Mouse (Mus musculus): Measurements from ENCODE around the gene E2f4. TPM values are rescaled to one million over a fixed set of nuclear protein-coding genes. Genes with fewer than 3 reads are reported as not detected.

Gene E2f4
- polyA plus RNA-seq, 1 experiment from 2014 or later, result 43.5 TPM

- peaks cover 15% of the 10 kb centered on the region; the same call in 1 of the 2 replicates for H3K27me3 ChIP-seq (ENCODE audit: control insufficient read depth, insufficient read depth, low read length)
- ATAC-seq (ENCODE audit: low FRiP score), result peak; percentile 87
- H3K27ac ChIP-seq, result peak within 1 kb of the TSS; percentile 63
- H3K4me3 ChIP-seq (replicated peaks; ENCODE audit: low read length), result peak within 1 kb of the TSS; percentile 74
- H3K9me3 ChIP-seq (ENCODE audit: control insufficient read depth, low read length), result no peaks in the 10 kb centered on the region
- peak within 1 kb of the TSS; percentile 79 for H3K9ac ChIP-seq
- peak within 1 kb of the TSS; percentile 98 for H3K4me2 ChIP-seq (replicated peaks)
- under 1% methylated on average over 53 of the region's 53 CpGs for WGBS
- H3K4me1 ChIP-seq (replicated peaks; ENCODE audit: control insufficient read depth, insufficient read depth, low read length), result peaks cover 9% of the 10 kb centered on the region; the same call in 1 of the 2 replicates
- peak; percentile 85 for DNase-seq (ENCODE audit: low spot score)
- H3K36me3 ChIP-seq (replicated peaks; ENCODE audit: control insufficient read depth, insufficient read depth), result no peaks in the 10 kb centered on the region
These were observed 50.2 kb downstream of the E2f4 start, which contains the start of gene Fhod1 for GRCm38 (mm10) chr8:105347428-105348221. Fhod1 (minus strand) TSS chr8:105347953.

GRCm38 (mm10) chr8:105348450-105349095 lies 51.1 kb downstream of the E2f4 start, which contains the start of gene Slc9a5:
Slc9a5 (plus strand) TSS chr8:105348843.
- peaks cover 9% of the 10 kb centered on the region; the same call in 1 of the 2 replicates for H3K4me1 ChIP-seq (replicated peaks; ENCODE audit: control insufficient read depth, insufficient read depth, low read length)
- under 1% methylated on average over 34 of the region's 34 CpGs for WGBS

GRCm38 (mm10) chr8:105349096-105349771 lies 51.8 kb downstream of the E2f4 start:
- Histone ChIP-seq H3K36me3 (replicated peaks; ENCODE audit: control insufficient read depth, insufficient read depth) (no peaks in the 10 kb centered on the region), H3K4me3 (replicated peaks; ENCODE audit: low read length) (peak overlapping the region; percentile 74), H3K9ac (peak overlapping the region; percentile 79), H3K9me3 (ENCODE audit: control insufficient read depth, low read length) (no peaks in the 10 kb centered on the region), H3K27ac (peak overlapping the region; percentile 63), H3K4me1 (replicated peaks; ENCODE audit: control insufficient read depth, insufficient read depth, low read length) (peaks cover 9% of the 10 kb centered on the region; the same call in 1 of the 2 replicates), H3K27me3 (ENCODE audit: control insufficient read depth, insufficient read depth, low read length) (peaks cover 15% of the 10 kb centered on the region; the same call in 1 of the 2 replicates), H3K4me2 (replicated peaks) (peak overlapping the region; percentile 98)
- DNase-seq (ENCODE audit: low spot score) (peak; percentile 57), ATAC-seq (ENCODE audit: low FRiP score) (peak; percentile 18)
- under 1% methylated on average over 37 of the region's 48 CpGs for WGBS

More at GRCm38 (mm10) chr8:105348450-105349095, 51.1 kb downstream of the E2f4 start, which contains the start of gene Slc9a5:
- Histone ChIP-seq H3K27ac (peak within 1 kb of the TSS; percentile 63), H3K4me2 (replicated peaks) (peak within 1 kb of the TSS; percentile 98), H3K4me3 (replicated peaks; ENCODE audit: low read length) (peak within 1 kb of the TSS; percentile 74), H3K9ac (peak within 1 kb of the TSS; percentile 79), H3K27me3 (ENCODE audit: control insufficient read depth, insufficient read depth, low read length) (peaks cover 15% of the 10 kb centered on the region; the same call in 1 of the 2 replicates), H3K36me3 (replicated peaks; ENCODE audit: control insufficient read depth, insufficient read depth) (no peaks in the 10 kb centered on the region), H3K9me3 (ENCODE audit: control insufficient read depth, low read length) (no peaks in the 10 kb centered on the region)
- ATAC-seq (ENCODE audit: low FRiP score) (peak; percentile 4), DNase-seq (ENCODE audit: low spot score) (peak; percentile 72)

DNA sequence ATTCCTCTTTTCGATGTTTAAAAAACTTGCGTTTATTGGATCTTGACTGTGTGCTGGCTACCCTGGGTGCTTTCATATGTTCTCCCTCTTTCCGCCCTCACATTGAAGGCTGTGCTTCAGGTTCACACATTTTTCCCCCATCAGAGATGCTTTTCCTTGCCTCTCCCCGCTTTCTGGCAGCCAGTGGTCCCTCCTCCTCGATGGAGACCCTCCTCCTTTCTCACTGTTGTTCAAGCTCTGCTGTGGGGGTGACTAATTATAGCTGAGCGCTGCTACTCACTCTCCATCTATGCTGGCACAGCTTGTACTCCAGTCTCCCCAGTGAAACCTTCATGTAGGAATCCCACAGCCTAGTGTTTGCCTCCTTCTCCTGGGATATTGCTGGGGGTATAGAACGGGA lies 52.7 kb downstream of the E2f4 start:
- peak overlapping the region; percentile 74 for H3K4me3 ChIP-seq (replicated peaks; ENCODE audit: low read length)
- peaks cover 15% of the 10 kb centered on the region; the same call in 1 of the 2 replicates for H3K27me3 ChIP-seq (ENCODE audit: control insufficient read depth, insufficient read depth, low read length)
- no peaks in the 10 kb centered on the region for H3K9me3 ChIP-seq (ENCODE audit: control insufficient read depth, low read length)
- peak overlapping the region; percentile 79 for H3K9ac ChIP-seq
- peaks cover 9% of the 10 kb centered on the region; the same call in 1 of the 2 replicates for H3K4me1 ChIP-seq (replicated peaks; ENCODE audit: control insufficient read depth, insufficient read depth, low read length)
- ATAC-seq (ENCODE audit: low FRiP score) (no peak), DNase-seq (ENCODE audit: low spot score) (no peak)
- 0 out of 2 replicates have a peak overlapping the region, but pooled peaks have one; percentile 63 for H3K27ac ChIP-seq
- H3K4me2 ChIP-seq (replicated peaks), result peak overlapping the region; percentile 98
- 36% methylated on average over 7 of the region's 7 CpGs for WGBS
- no peaks in the 10 kb centered on the region; the same call in 1 of the 2 replicates for H3K36me3 ChIP-seq (replicated peaks; ENCODE audit: control insufficient read depth, insufficient read depth)

DNA sequence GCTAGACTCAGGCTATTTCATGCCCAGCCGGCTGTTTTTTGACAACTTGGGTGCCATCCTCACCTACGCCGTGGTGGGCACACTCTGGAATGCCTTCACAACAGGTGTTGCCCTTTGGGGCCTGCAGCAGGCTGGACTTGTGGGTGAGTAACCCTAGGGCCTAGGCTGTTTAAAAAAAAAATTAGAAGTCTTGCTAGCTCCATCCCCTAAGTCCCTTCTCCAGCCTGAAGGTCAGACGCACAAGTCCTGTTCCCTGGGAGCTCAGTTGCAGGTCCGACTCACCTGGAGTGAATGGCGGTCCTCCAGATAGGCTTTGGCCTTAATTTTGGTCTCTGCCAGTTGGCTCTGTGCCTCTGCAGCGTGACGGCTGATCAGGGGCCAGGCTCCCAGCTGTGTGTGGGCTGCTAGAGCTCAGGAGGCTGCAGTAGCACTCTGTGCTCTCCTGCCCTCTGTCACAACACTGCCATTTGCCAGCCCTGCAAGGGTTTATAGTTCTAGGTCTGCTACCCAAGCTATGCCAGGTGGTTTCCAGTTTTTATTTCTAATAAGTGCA lies 56.2 kb downstream of the E2f4 start:
- Histone ChIP-seq H3K4me3 (replicated peaks; ENCODE audit: low read length) (no peak overlapping the region), H3K4me1 (replicated peaks; ENCODE audit: control insufficient read depth, insufficient read depth, low read length) (peaks cover 5% of the 10 kb centered on the region; the same call in 1 of the 2 replicates), H3K4me2 (replicated peaks) (no peak overlapping the region), H3K27me3 (ENCODE audit: control insufficient read depth, insufficient read depth, low read length) (no peaks in the 10 kb centered on the region), H3K36me3 (replicated peaks; ENCODE audit: control insufficient read depth, insufficient read depth) (peaks cover 16% of the 10 kb centered on the region; the same call in 1 of the 2 replicates), H3K9me3 (ENCODE audit: control insufficient read depth, low read length) (no peaks in the 10 kb centered on the region), H3K9ac (no peak overlapping the region), H3K27ac (no peak overlapping the region)
- DNase-seq (ENCODE audit: low spot score) (no peak), ATAC-seq (ENCODE audit: low FRiP score) (no peak)
- 82% methylated on average over 8 of the region's 8 CpGs for WGBS

DNA sequence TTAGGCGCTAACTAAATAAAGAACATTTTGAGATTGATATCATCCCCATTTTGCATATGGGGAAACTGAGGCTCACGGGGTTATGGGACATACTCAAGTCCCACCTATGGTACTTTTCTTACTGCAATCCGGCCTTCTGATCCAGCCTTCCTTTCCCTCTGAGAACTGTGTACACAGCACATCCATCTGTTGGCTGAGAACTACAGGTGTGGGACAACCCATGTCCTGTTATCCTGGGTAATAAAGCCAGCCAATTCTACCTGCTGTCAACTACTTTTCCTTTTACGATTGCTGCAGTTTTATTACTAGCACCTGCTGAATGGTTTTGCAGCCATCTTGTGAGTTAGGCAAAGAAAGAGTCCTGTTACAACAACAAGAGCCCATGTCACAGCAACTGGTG lies 57.1 kb downstream of the E2f4 start:
- H3K9ac ChIP-seq, result no peak overlapping the region
- H3K4me2 ChIP-seq (replicated peaks), result no peak overlapping the region
- H3K4me3 ChIP-seq (replicated peaks; ENCODE audit: low read length), result no peak overlapping the region
- no peaks in the 10 kb centered on the region for H3K27me3 ChIP-seq (ENCODE audit: control insufficient read depth, insufficient read depth, low read length)
- no peak overlapping the region for H3K27ac ChIP-seq
- DNase-seq (ENCODE audit: low spot score) (no peak), ATAC-seq (ENCODE audit: low FRiP score) (no peak)
- no peaks in the 10 kb centered on the region for H3K9me3 ChIP-seq (ENCODE audit: control insufficient read depth, low read length)
- 92% methylated on average over 4 of the region's 4 CpGs for WGBS
- H3K4me1 ChIP-seq (replicated peaks; ENCODE audit: control insufficient read depth, insufficient read depth, low read length), result peaks cover 5% of the 10 kb centered on the region; the same call in 1 of the 2 replicates
- peaks cover 16% of the 10 kb centered on the region; the same call in 1 of the 2 replicates for H3K36me3 ChIP-seq (replicated peaks; ENCODE audit: control insufficient read depth, insufficient read depth)

MicroRNA genes within 50 kb of the gene (microRNA counts, 519-probe panel; counts per million panel counts)
- microRNA mmu-miR-328, result 4,013 counts per million, percentile 28 among the panel's probes with 10 or more counts

Small RNA genes within 50 kb of the gene (microRNA-seq; reads per million reads assigned to microRNA genes)
- gene Gm27320 (not detected), gene Mir328 (351 reads per million, percentile 67 among the genes with 10 or more reads in this experiment)

Other genes with a start within 250 kb of the E2f4 start
- gene Ces3a, start 249.1 kb upstream of the E2f4 start, polyA plus RNA-seq (2014; fragmentation: Nextera tagmentation; extraction: Ambion mirVana), result not detected in 2 replicates
- not detected in 2 replicates for gene Ces3b, start 213.9 kb upstream of the E2f4 start, polyA plus RNA-seq (2014; fragmentation: Nextera tagmentation; extraction: Ambion mirVana)
- 0.08 TPM in 1 of 2 replicates, not detected in the other for gene Ces4a, start 165.9 kb upstream of the E2f4 start, polyA plus RNA-seq (2014; fragmentation: Nextera tagmentation; extraction: Ambion mirVana)
- gene Cbfb, start 127.0 kb upstream of the E2f4 start, polyA plus RNA-seq (2014; fragmentation: Nextera tagmentation; extraction: Ambion mirVana), result 34.1 and 41.7 TPM in 2 replicates
- gene D230025D16Rik, start 72.5 kb upstream of the E2f4 start, polyA plus RNA-seq (2014; fragmentation: Nextera tagmentation; extraction: Ambion mirVana), result 33.1 and 38.1 TPM in 2 replicates
- gene B3gnt9, start 42.5 kb upstream of the E2f4 start, polyA plus RNA-seq (2014; fragmentation: Nextera tagmentation; extraction: Ambion mirVana), result 8.7 and 11.5 TPM in 2 replicates
- 15.2 and 17.4 TPM in 2 replicates for gene Tradd, start 33.1 kb upstream of the E2f4 start, polyA plus RNA-seq (2014; fragmentation: Nextera tagmentation; extraction: Ambion mirVana)
- gene Fbxl8, start 33.0 kb upstream of the E2f4 start, polyA plus RNA-seq (2014; fragmentation: Nextera tagmentation; extraction: Ambion mirVana), result 1.2 and 2.0 TPM in 2 replicates
- 0.63 and 0.79 TPM in 2 replicates for gene Hsf4, start 27.9 kb upstream of the E2f4 start, polyA plus RNA-seq (2014; fragmentation: Nextera tagmentation; extraction: Ambion mirVana)
- 4.0 and 4.3 TPM in 2 replicates for gene Nol3, start 21.5 kb upstream of the E2f4 start, polyA plus RNA-seq (2014; fragmentation: Nextera tagmentation; extraction: Ambion mirVana)
- gene 4931428F04Rik, start 7.8 kb upstream of the E2f4 start, polyA plus RNA-seq (2014; fragmentation: Nextera tagmentation; extraction: Ambion mirVana), result 101 and 120 TPM in 2 replicates
- 9.5 and 12.2 TPM in 2 replicates for gene Exoc3l, start 1.6 kb upstream of the E2f4 start, polyA plus RNA-seq (2014; fragmentation: Nextera tagmentation; extraction: Ambion mirVana)
- gene Elmo3, start 7.9 kb downstream of the E2f4 start, polyA plus RNA-seq (2014; fragmentation: Nextera tagmentation; extraction: Ambion mirVana), result 1.1 and 1.6 TPM in 2 replicates
- 0.46 and 0.92 TPM in 2 replicates for gene Lrrc29, start 28.6 kb downstream of the E2f4 start, polyA plus RNA-seq (2014; fragmentation: Nextera tagmentation; extraction: Ambion mirVana)
- 141 and 147 TPM in 2 replicates for gene Tmem208, start 28.7 kb downstream of the E2f4 start, polyA plus RNA-seq (2014; fragmentation: Nextera tagmentation; extraction: Ambion mirVana)
- gene Fhod1, start 50.3 kb downstream of the E2f4 start, polyA plus RNA-seq (2014; fragmentation: Nextera tagmentation; extraction: Ambion mirVana), result 0.58 and 0.70 TPM in 2 replicates
- 11.4 and 12.1 TPM in 2 replicates for gene Slc9a5, start 51.2 kb downstream of the E2f4 start, polyA plus RNA-seq (2014; fragmentation: Nextera tagmentation; extraction: Ambion mirVana)
- 1.8 and 2.6 TPM in 2 replicates for gene Plekhg4, start 75.6 kb downstream of the E2f4 start, polyA plus RNA-seq (2014; fragmentation: Nextera tagmentation; extraction: Ambion mirVana)
- 0.10 TPM in 1 of 2 replicates, not detected in the other for gene Kctd19, start 115.8 kb downstream of the E2f4 start, polyA plus RNA-seq (2014; fragmentation: Nextera tagmentation; extraction: Ambion mirVana)
- gene Lrrc36, start 115.9 kb downstream of the E2f4 start, polyA plus RNA-seq (2014; fragmentation: Nextera tagmentation; extraction: Ambion mirVana), result 0.44 and 0.78 TPM in 2 replicates
- gene Tppp3, start 173.9 kb downstream of the E2f4 start, polyA plus RNA-seq (2014; fragmentation: Nextera tagmentation; extraction: Ambion mirVana), result 204 and 207 TPM in 2 replicates
- gene Zdhhc1, start 199.2 kb downstream of the E2f4 start, polyA plus RNA-seq (2014; fragmentation: Nextera tagmentation; extraction: Ambion mirVana), result 32.7 and 33.1 TPM in 2 replicates
- 6.1 and 7.0 TPM in 2 replicates for gene Hsd11b2, start 221.1 kb downstream of the E2f4 start, polyA plus RNA-seq (2014; fragmentation: Nextera tagmentation; extraction: Ambion mirVana)

Measured in hindbrain, embryonic 14.5 days (tissue).